Mouse (Mus musculus) lung, embryonic 14.5 days (tissue): Measurements from ENCODE around the gene Tmtc1. TPM values are rescaled to one million over a fixed set of nuclear protein-coding genes. Genes with fewer than 3 reads are reported as not detected.

Source experiments
- ATAC-seq: fragments of 200-750 bp; cut with Nextera tagmentation; 2 replicates; pipeline ENCODE4 v1.8.0; 2017; ENCODE audit warnings: mild to moderate bottlenecking, moderate TSS enrichment, moderate library complexity; ENCODE audit not compliant: insufficient read depth
- DNase-seq: peaks from one replicate; pipeline ENCODE4 v3.0.0-alpha.2; 2015
- H3K27ac ChIP-seq: fragments of 300-500 bp; sonication (generic); 2 replicates; pipeline ENCODE4 v1.5.1; 2014; ENCODE audit warnings: low read depth, mild to moderate bottlenecking, moderate library complexity
- H3K27me3 ChIP-seq: fragments of 300-500 bp; sonication (generic); 2 replicates; pipeline ENCODE4 v1.6.1; 2014; ENCODE audit warnings: low read length, control low read depth; ENCODE audit not compliant: insufficient read depth
- H3K36me3 ChIP-seq: fragments of 300-500 bp; sonication (generic); 2 replicates; pipeline ENCODE4 v1.6.1; 2014; ENCODE audit warnings: control low read depth; ENCODE audit not compliant: insufficient read depth
- H3K4me1 ChIP-seq: fragments of 300-500 bp; sonication (generic); 2 replicates; pipeline ENCODE4 v1.6.1; 2014; ENCODE audit warnings: antibody characterized with exemption, control low read depth; ENCODE audit not compliant: insufficient read depth
- H3K4me2 ChIP-seq: fragments of 300-500 bp; sonication (generic); 2 replicates; pipeline ENCODE4 v1.6.1; 2014; ENCODE audit warnings: mild to moderate bottlenecking
- H3K4me3 ChIP-seq: fragments of 300-500 bp; sonication (generic); 2 replicates; pipeline ENCODE4 v1.5.1; 2014; ENCODE audit warnings: low read depth, low read length
- H3K9ac ChIP-seq: fragments of 300-500 bp; sonication (generic); 2 replicates; pipeline ENCODE4 v1.6.1; 2014
- H3K9me3 ChIP-seq: fragments of 300-500 bp; sonication (generic); 2 replicates; pipeline ENCODE4 v1.6.1; 2016; ENCODE audit warnings: low read depth, low read length, control low read depth
- CTCF ChIP-seq: IDR thresholded peaks from 2 replicates; pipeline ENCODE4 v1.5.1; 2016; ENCODE audit warnings: antibody characterized with exemption, low read depth
- WGBS: fragments of 180-500 bp; shearing (Covaris S2); extraction: QIAGEN DNeasy Blood & Tissue Kit; methylation state at CpG from one replicate; pipeline ENCODE4 v1.1.7; 2014; 5-methylcytosine and 5-hydroxymethylcytosine counted together
- polyA plus RNA-seq: library from polyadenylated mRNA; unstranded; fragments of >200 nt; fragmentation: Nextera tagmentation; extraction: Ambion mirVana; gene quantifications from 2 replicates; pipeline ENCODE4 v1.2.1, GENCODE M21; 2014

Gene Tmtc1
- polyA plus RNA-seq, 1 experiment from 2014 or later = 3.6 TPM

- DNase-seq = peak; percentile 22
- no peak for TF ChIP-seq CTCF
- no peak overlapping the region for H3K9ac ChIP-seq
- WGBS = 77% methylated on average over 4 of the region's 4 CpGs
- no peak overlapping the region for H3K27ac ChIP-seq
- no peaks in the 10 kb centered on the region for H3K27me3 ChIP-seq
- H3K4me2 ChIP-seq = no peak overlapping the region
- H3K4me3 ChIP-seq = no peak overlapping the region
- no peaks in the 10 kb centered on the region for H3K36me3 ChIP-seq
- H3K9me3 ChIP-seq = no peaks in the 10 kb centered on the region
- ATAC-seq = no peak
- H3K4me1 ChIP-seq = no peaks in the 10 kb centered on the region
These were observed 169.1 kb downstream of the Tmtc1 start for GRCm38 (mm10) chr6:148275046-148275445.

DNA sequence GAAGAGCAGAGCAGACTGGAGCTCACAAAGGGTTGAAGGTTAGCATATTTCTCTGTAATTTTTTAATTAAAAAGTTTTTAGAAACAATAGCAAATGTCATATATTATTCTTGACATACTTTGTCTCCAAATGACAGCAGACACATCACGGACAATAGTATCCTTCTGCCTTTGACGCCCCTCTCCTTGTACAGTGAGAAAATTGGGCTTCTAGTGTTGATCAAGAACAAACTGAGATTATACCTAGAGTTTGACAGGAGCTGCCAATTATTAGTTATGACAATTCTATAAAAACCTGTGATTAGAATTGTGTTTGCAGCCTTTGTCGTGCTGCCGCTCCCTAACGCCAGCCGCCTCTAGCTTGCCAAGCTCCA, 183.5 kb downstream of the Tmtc1 start:
- Histone ChIP-seq H3K27ac (peak overlapping the region; percentile 63; the same call in 1 of the 2 replicates), H3K9ac (no peak overlapping the region), H3K36me3 (no peaks in the 10 kb centered on the region), H3K4me1 (peaks cover 4% of the 10 kb centered on the region; the same call in 1 of the 2 replicates), H3K4me3 (no peak overlapping the region), H3K27me3 (no peaks in the 10 kb centered on the region), H3K9me3 (no peaks in the 10 kb centered on the region), H3K4me2 (no peak overlapping the region)
- WGBS = 76% methylated on average over 6 of the region's 6 CpGs
- DNase-seq (no peak), ATAC-seq (peak; percentile 16; the same call in 1 of the 2 replicates)
- no peak for TF ChIP-seq CTCF

DNA sequence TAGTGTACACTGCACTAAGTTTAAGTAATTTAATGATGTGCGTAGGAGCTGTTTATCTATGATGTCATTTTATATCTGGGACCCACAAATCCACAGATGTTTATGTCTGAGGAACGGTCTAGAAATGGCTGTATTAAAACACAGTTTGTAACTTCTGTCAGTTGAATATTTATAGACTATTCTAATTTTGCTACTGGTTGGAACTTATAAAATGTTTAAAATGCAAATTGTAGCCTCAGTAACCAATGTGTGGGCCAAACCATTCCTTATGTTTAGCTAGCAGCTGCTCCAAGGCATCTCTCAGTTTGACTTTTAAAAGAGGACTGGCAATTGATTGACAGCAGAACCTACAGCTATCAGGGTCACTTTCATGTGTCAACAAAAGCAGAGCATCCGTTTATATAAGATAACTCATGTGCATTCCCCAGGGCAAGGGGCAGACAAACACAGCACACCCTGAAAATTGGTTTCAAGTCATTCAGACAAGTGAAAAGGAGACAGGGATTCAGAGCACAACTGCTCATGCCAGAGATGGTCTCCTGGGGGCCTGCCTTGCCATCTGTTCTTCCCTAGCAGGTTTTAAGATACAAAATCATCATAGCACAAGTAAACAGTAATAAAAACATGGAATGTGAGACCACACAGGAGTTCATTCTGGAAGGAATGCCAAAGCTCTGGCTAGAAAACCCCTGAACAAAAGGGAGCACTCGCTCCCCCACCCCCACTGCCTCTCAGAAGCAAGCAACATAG, 184.0 kb downstream of the Tmtc1 start:
- peak; percentile 88 for ATAC-seq

DNA sequence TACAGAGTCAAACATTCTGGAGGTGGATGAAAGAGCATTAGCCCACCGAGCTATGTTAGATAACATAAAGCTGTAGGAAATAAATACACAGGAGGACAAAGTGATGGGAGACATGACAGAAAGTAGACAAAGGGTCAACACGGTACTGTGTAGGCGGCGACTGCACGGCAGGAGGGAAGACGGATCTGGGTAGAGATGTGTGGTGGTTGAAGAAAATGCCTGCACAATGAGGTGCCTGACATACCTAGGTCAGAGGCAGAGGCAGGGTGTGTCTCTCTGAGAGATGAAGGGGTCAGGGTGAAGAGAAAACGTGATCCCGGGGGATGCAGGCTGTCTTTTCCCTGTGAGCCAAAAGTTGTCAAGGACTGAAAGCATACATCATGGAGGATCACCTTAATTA, 185.1 kb downstream of the Tmtc1 start:
- no peaks in the 10 kb centered on the region for H3K36me3 ChIP-seq
- DNase-seq = no peak
- H3K4me1 ChIP-seq = peaks cover 4% of the 10 kb centered on the region; the same call in 1 of the 2 replicates
- no peaks in the 10 kb centered on the region for H3K27me3 ChIP-seq
- H3K4me2 ChIP-seq = no peak overlapping the region
- 42% methylated on average over 8 of the region's 8 CpGs for WGBS
- H3K9me3 ChIP-seq = no peaks in the 10 kb centered on the region
- no peak overlapping the region for H3K9ac ChIP-seq
- no peak overlapping the region for H3K27ac ChIP-seq
- H3K4me3 ChIP-seq = no peak overlapping the region
- no peak for TF ChIP-seq CTCF
- no peak for ATAC-seq

More for the DNA sequence above, 184.0 kb downstream of the Tmtc1 start:
- no peak overlapping the region for H3K9ac ChIP-seq
- H3K27ac ChIP-seq = peak overlapping the region; percentile 55; the same call in 1 of the 2 replicates
- DNase-seq = peak; percentile 73
- no peaks in the 10 kb centered on the region for H3K36me3 ChIP-seq
- no peak for TF ChIP-seq CTCF
- WGBS = 33% methylated on average over 4 of the region's 4 CpGs
- no peaks in the 10 kb centered on the region for H3K9me3 ChIP-seq
- peaks cover 4% of the 10 kb centered on the region; the same call in 1 of the 2 replicates for H3K4me1 ChIP-seq
- H3K4me3 ChIP-seq = no peak overlapping the region
- H3K27me3 ChIP-seq = no peaks in the 10 kb centered on the region
- no peak overlapping the region for H3K4me2 ChIP-seq

GRCm38 (mm10) chr6:148257805-148258204, 186.4 kb downstream of the Tmtc1 start:
- Histone ChIP-seq H3K27ac (no peak overlapping the region), H3K36me3 (no peaks in the 10 kb centered on the region), H3K4me1 (peaks cover 4% of the 10 kb centered on the region; the same call in 1 of the 2 replicates), H3K27me3 (no peaks in the 10 kb centered on the region), H3K4me2 (no peak overlapping the region), H3K9me3 (no peaks in the 10 kb centered on the region), H3K9ac (no peak overlapping the region), H3K4me3 (no peak overlapping the region)
- 83% methylated on average over 2 of the region's 2 CpGs for WGBS
- ATAC-seq (no peak), DNase-seq (no peak)
- no peak for TF ChIP-seq CTCF

GRCm38 (mm10) chr6:148256109-148256508, 188.1 kb downstream of the Tmtc1 start:
- Histone ChIP-seq H3K4me1 (peaks cover 4% of the 10 kb centered on the region; the same call in 1 of the 2 replicates), H3K36me3 (no peaks in the 10 kb centered on the region), H3K27ac (no peak overlapping the region), H3K9me3 (no peaks in the 10 kb centered on the region), H3K4me2 (no peak overlapping the region), H3K9ac (no peak overlapping the region), H3K4me3 (no peak overlapping the region), H3K27me3 (no peaks in the 10 kb centered on the region)
- ATAC-seq (no peak), DNase-seq (no peak)
- TF ChIP-seq CTCF = no peak
- WGBS = 72% methylated on average over 3 of the region's 3 CpGs

- 53% methylated on average over 1 of the region's 1 CpGs for WGBS
- Histone ChIP-seq H3K27me3 (no peaks in the 10 kb centered on the region), H3K4me3 (no peak overlapping the region), H3K27ac (no peak overlapping the region), H3K4me2 (no peak overlapping the region), H3K4me1 (no peaks in the 10 kb centered on the region), H3K9ac (no peak overlapping the region), H3K9me3 (no peaks in the 10 kb centered on the region), H3K36me3 (no peaks in the 10 kb centered on the region)
- ATAC-seq (no peak), DNase-seq (no peak)
- TF ChIP-seq CTCF = no peak
These were observed 188.7 kb downstream of the Tmtc1 start for GRCm38 (mm10) chr6:148255395-148256053.
